Comparison of ENCODE assay signal across 8 mouse cellular contexts in the genomic region with DNA sequence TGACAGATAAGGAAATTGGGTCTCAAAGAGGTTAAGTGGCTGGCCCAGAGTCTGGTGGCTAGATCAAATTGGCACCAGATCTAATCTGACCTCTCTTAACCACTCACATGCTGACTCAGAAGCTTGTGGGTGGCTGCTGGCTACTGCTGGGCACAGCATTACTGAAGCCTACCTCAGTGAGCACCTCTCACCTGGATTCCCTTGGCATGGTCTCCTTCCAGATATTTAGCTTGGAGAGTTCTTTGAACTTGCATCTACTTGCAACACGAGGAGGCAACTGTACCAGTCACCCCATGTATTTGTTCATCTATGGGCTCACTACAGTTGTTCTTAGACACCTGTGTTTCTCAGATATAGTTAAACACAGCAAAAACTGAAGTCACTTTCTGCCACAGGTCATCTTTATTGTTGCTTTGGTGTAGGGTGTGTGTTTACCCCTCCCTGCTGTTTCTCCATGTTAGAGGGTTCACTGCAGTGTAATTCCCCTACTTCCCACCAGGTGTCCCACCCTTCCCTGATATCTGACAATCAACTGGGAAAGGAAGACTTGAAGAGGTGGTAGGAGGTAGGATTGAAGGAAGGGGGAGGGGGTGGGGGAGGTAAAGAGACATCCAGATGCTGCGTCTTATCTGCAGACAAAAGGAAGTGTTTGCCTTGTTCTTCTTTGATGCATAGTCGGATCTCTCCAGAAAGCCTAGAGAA.
DNase-seq lines count a peak whose midpoint lies in the region; ATAC-seq and TF ChIP-seq lines count a peak whose summit lies in the region.

No protein-coding gene starts in this region.

- peak; percentile 94 for TF ChIP-seq CTCF in intestine, postnatal 0 days (IDR thresholded peaks at IDR 0.05; ENCODE audit: low read depth)
- TF ChIP-seq CTCF in midbrain, postnatal 0 days (IDR thresholded peaks at IDR 0.05) = peak; percentile 85

- peaks cover 4% of the 10 kb centered on the region; the same call in 1 of the 2 replicates for H3K4me1 ChIP-seq in liver, embryonic 11.5 days (replicated peaks; ENCODE audit: control insufficient read depth, insufficient read depth, low read length)
- H3K4me1 ChIP-seq in forebrain, embryonic 16.5 days (replicated peaks; ENCODE audit: control insufficient read depth, insufficient read depth, low read length) = no peaks in the 10 kb centered on the region
- H3K4me1 ChIP-seq in intestine, postnatal 0 days (replicated peaks; ENCODE audit: control insufficient read depth, insufficient read depth, low read length) = 0 out of 2 replicates have a peak, but pooled peaks cover under 1% of the 10 kb centered on the region
- H3K4me1 ChIP-seq in midbrain, postnatal 0 days (ENCODE audit: insufficient read depth, low read length) = no peaks in the 10 kb centered on the region

- intact Hi-C loops in left cerebral cortex, postnatal 36 days (cut with DNase I) = loop anchor here (5.0 kb wide), 1 partner anchor 84 kb away; no protein-coding TSS in a partner anchor

- H3K27ac ChIP-seq in liver, embryonic 11.5 days (ENCODE audit: low read depth, low read length) = no peak overlapping the region
- H3K27ac ChIP-seq in forebrain, embryonic 16.5 days (ENCODE audit: low read length) = no peak overlapping the region
- no peak overlapping the region for H3K27ac ChIP-seq in intestine, postnatal 0 days (ENCODE audit: low read depth, low read length)
- H3K27ac ChIP-seq in midbrain, postnatal 0 days (ENCODE audit: low read depth, low read length) = no peak overlapping the region

- H3K27me3 ChIP-seq in liver, embryonic 11.5 days (replicated peaks; ENCODE audit: control insufficient read depth, insufficient read depth, low read length) = no peaks in the 10 kb centered on the region
- no peaks in the 10 kb centered on the region for H3K27me3 ChIP-seq in forebrain, embryonic 16.5 days (replicated peaks; ENCODE audit: control insufficient read depth, insufficient read depth, low read length)
- no peaks in the 10 kb centered on the region for H3K27me3 ChIP-seq in intestine, postnatal 0 days (replicated peaks; ENCODE audit: control insufficient read depth, insufficient read depth, low read length)
- H3K27me3 ChIP-seq in midbrain, postnatal 0 days (ENCODE audit: insufficient read depth, low read length) = no peaks in the 10 kb centered on the region

- 27% methylated on average over 3 of the region's 3 CpGs for WGBS in liver, embryonic 11.5 days
- WGBS in forebrain, embryonic 16.5 days = 29% methylated on average over 3 of the region's 3 CpGs
- 34% methylated on average over 3 of the region's 3 CpGs for WGBS in intestine, postnatal 0 days
- WGBS in midbrain, postnatal 0 days = 33% methylated on average over 3 of the region's 3 CpGs

- no peak for ATAC-seq in liver, embryonic 11.5 days (replicated peaks; ENCODE audit: low FRiP score)
- peak; percentile 59 for ATAC-seq in forebrain, embryonic 16.5 days
- peak; percentile 65 for ATAC-seq in intestine, postnatal 0 days
- no peak for ATAC-seq in midbrain, postnatal 0 days (ENCODE audit: low FRiP score)

- no peaks in the 10 kb centered on the region for H3K36me3 ChIP-seq in liver, embryonic 11.5 days (ENCODE audit: control insufficient read depth, insufficient read depth, low read length)
- H3K36me3 ChIP-seq in forebrain, embryonic 16.5 days (ENCODE audit: control insufficient read depth, insufficient read depth) = no peaks in the 10 kb centered on the region
- H3K36me3 ChIP-seq in intestine, postnatal 0 days (ENCODE audit: control insufficient read depth, insufficient read depth) = no peaks in the 10 kb centered on the region
- H3K36me3 ChIP-seq in midbrain, postnatal 0 days (ENCODE audit: insufficient read depth, low read length) = no peaks in the 10 kb centered on the region

- DNase-seq in liver = peak; percentile 34
- DNase-seq in liver, embryonic 11.5 days (ENCODE audit: low spot score) = no peak
- DNase-seq in cerebellum, adult 11 months = peak; percentile 21
- DNase-seq in left cerebral cortex, postnatal 36 days (ENCODE audit: low spot score in 2 of 2) = peak; percentile 38 to 65
- peak; percentile 63 for DNase-seq in midbrain, postnatal 0 days (ENCODE audit: low spot score)
- DNase-seq in thymus, postnatal 25 days = peak; percentile 45

- no peak overlapping the region for H3K9ac ChIP-seq in liver, embryonic 11.5 days (ENCODE audit: low read depth, low read length)
- H3K9ac ChIP-seq in forebrain, embryonic 16.5 days (replicated peaks; ENCODE audit: low read depth, low read length) = no peak overlapping the region
- H3K9ac ChIP-seq in intestine, postnatal 0 days (ENCODE audit: low read depth, low read length) = no peak overlapping the region
- no peak overlapping the region for H3K9ac ChIP-seq in midbrain, postnatal 0 days (replicated peaks; ENCODE audit: low read length, poor library complexity, severe bottlenecking)

- no peaks in the 10 kb centered on the region for H3K9me3 ChIP-seq in liver, embryonic 11.5 days (ENCODE audit: control insufficient read depth, low read length)
- no peaks in the 10 kb centered on the region for H3K9me3 ChIP-seq in forebrain, embryonic 16.5 days (ENCODE audit: control insufficient read depth, low read length)
- no peaks in the 10 kb centered on the region for H3K9me3 ChIP-seq in intestine, postnatal 0 days (ENCODE audit: control insufficient read depth)
- no peaks in the 10 kb centered on the region for H3K9me3 ChIP-seq in midbrain, postnatal 0 days (ENCODE audit: low read length)

- H3K4me2 ChIP-seq in liver, embryonic 11.5 days = no peak overlapping the region
- H3K4me2 ChIP-seq in forebrain, embryonic 16.5 days (ENCODE audit: low read length) = no peak overlapping the region
- no peak overlapping the region for H3K4me2 ChIP-seq in intestine, postnatal 0 days (replicated peaks; ENCODE audit: low read depth)
- no peak overlapping the region for H3K4me2 ChIP-seq in midbrain, postnatal 0 days (ENCODE audit: low read depth, low read length, poor library complexity, severe bottlenecking)

- H3K4me3 ChIP-seq in liver, embryonic 11.5 days (ENCODE audit: low read depth, low read length) = no peak overlapping the region
- H3K4me3 ChIP-seq in forebrain, embryonic 16.5 days (replicated peaks; ENCODE audit: low read length) = no peak overlapping the region
- H3K4me3 ChIP-seq in intestine, postnatal 0 days (ENCODE audit: low read depth, low read length) = no peak overlapping the region
- no peak overlapping the region for H3K4me3 ChIP-seq in midbrain, postnatal 0 days (ENCODE audit: low read depth, low read length)

Comparison
In these comparisons a context has a peak if more than half of its experiments do, and no peak if none do; other contexts are left out.
1. ATAC-seq: peak in forebrain, embryonic 16.5 days (single experiment) and intestine, postnatal 0 days (single experiment); none in liver, embryonic 11.5 days (single experiment) and midbrain, postnatal 0 days (single experiment).